Mouse (Mus musculus) neural tube, embryonic 13.5 days (tissue): ENCODE measurements around the gene Foxr1. TPM values are rescaled to one million over a fixed set of nuclear protein-coding genes. Genes with fewer than 3 reads are reported as not detected.
"Not testable (repeated sequence)": the region's sequence is repeated elsewhere in the genome, so short reads cannot be mapped to it uniquely, and the experiment has no call there.

Source experiments
- ATAC-seq: fragments of 200-750 bp; cut with Nextera tagmentation; 2 replicates; pipeline ENCODE4 v1.8.0; 2017; ENCODE audit warnings: low read depth, mild to moderate bottlenecking, moderate TSS enrichment, moderate library complexity
- H3K27ac ChIP-seq: fragments of 300-500 bp; sonication (generic); replicated peaks from 2 replicates; pipeline ENCODE4 v1.5.1; 2015; ENCODE audit warnings: moderate library complexity, mild to moderate bottlenecking, inconsistent platforms
- H3K27me3 ChIP-seq: fragments of 300-500 bp; sonication (generic); 2 replicates; pipeline ENCODE4 v1.6.1; 2015; ENCODE audit warnings: mild to moderate bottlenecking, inconsistent platforms
- H3K36me3 ChIP-seq: fragments of 300-500 bp; sonication (generic); 2 replicates; pipeline ENCODE4 v1.6.1; 2015; ENCODE audit warnings: mild to moderate bottlenecking, inconsistent platforms
- H3K4me1 ChIP-seq: fragments of 300-500 bp; sonication (generic); replicated peaks from 2 replicates; pipeline ENCODE4 v1.6.1; 2015; ENCODE audit warnings: inconsistent platforms
- H3K4me2 ChIP-seq: fragments of 300-500 bp; sonication (generic); 2 replicates; pipeline ENCODE4 v1.6.1; 2015; ENCODE audit warnings: inconsistent platforms, mild to moderate bottlenecking, moderate library complexity
- H3K4me3 ChIP-seq: fragments of 300-500 bp; sonication (generic); 2 replicates; pipeline ENCODE4 v1.5.1; 2015; ENCODE audit warnings: mild to moderate bottlenecking, inconsistent platforms
- H3K9ac ChIP-seq: fragments of 300-500 bp; sonication (generic); 2 replicates; pipeline ENCODE4 v1.6.1; 2015; ENCODE audit warnings: moderate library complexity, mild to moderate bottlenecking, inconsistent platforms
- H3K9me3 ChIP-seq: fragments of 300-500 bp; sonication (generic); 2 replicates; pipeline ENCODE4 v1.6.1; 2016; ENCODE audit warnings: inconsistent platforms
- WGBS: fragments of 180-500 bp; shearing (Covaris S2); methylation state at CpG from one replicate; pipeline ENCODE4 v1.1.7; 2015; 5-methylcytosine and 5-hydroxymethylcytosine counted together
- polyA plus RNA-seq: library from polyadenylated mRNA; unstranded; fragments of >200 nt; fragmentation: Nextera tagmentation; extraction: Ambion mirVana; gene quantifications from 2 replicates; pipeline ENCODE4 v1.2.1, GENCODE M21; 2015

The Foxr1 gene
- polyA plus RNA-seq, 1 experiment from 2014 or later = not detected

- H3K4me1 ChIP-seq = peaks cover 7% of the 10 kb centered on the region; the same call in 1 of the 2 replicates
- H3K27me3 ChIP-seq = no peaks in the 10 kb centered on the region
- no peak overlapping the region for H3K9ac ChIP-seq
- ATAC-seq = no peak
- no peak overlapping the region for H3K27ac ChIP-seq
- no peak overlapping the region for H3K4me2 ChIP-seq
- H3K36me3 ChIP-seq = no peaks in the 10 kb centered on the region
- no peaks in the 10 kb centered on the region for H3K9me3 ChIP-seq
- H3K4me3 ChIP-seq = no peak overlapping the region
- WGBS = 47% methylated on average over 2 of the region's 2 CpGs
Measured at GRCm38 (mm10) chr9:44468800-44469199, 27.9 kb upstream of the Foxr1 start.

GRCm38 (mm10) chr9:44468224-44468623 lies 27.3 kb upstream of the Foxr1 start:
- H3K36me3 ChIP-seq = no peaks in the 10 kb centered on the region
- no peaks in the 10 kb centered on the region for H3K9me3 ChIP-seq
- H3K4me2 ChIP-seq = no peak overlapping the region
- H3K4me1 ChIP-seq = peaks cover 7% of the 10 kb centered on the region; the same call in 1 of the 2 replicates
- H3K27me3 ChIP-seq = no peaks in the 10 kb centered on the region
- H3K27ac ChIP-seq = no peak overlapping the region
- ATAC-seq = no peak
- no peak overlapping the region for H3K4me3 ChIP-seq
- H3K9ac ChIP-seq = no peak overlapping the region
- 65% methylated on average over 7 of the region's 7 CpGs for WGBS

GRCm38 (mm10) chr9:44461950-44462349 lies 21.0 kb upstream of the Foxr1 start:
- H3K9ac ChIP-seq = no peak overlapping the region
- ATAC-seq = no peak
- WGBS = 87% methylated on average over 5 of the region's 5 CpGs

GRCm38 (mm10) chr9:44457035-44457742 lies 16.3 kb upstream of the Foxr1 start:
- H3K36me3 ChIP-seq = no peaks in the 10 kb centered on the region
- ATAC-seq = peak; percentile 97
- peaks cover 16% of the 10 kb centered on the region for H3K27me3 ChIP-seq
- H3K4me1 ChIP-seq = peaks cover 36% of the 10 kb centered on the region
- H3K9ac ChIP-seq = peak overlapping the region; percentile 56
- H3K27ac ChIP-seq = peak overlapping the region; percentile 95
- peak overlapping the region; percentile 49 for H3K4me2 ChIP-seq
- no peaks in the 10 kb centered on the region for H3K9me3 ChIP-seq
- peak overlapping the region; percentile 4; the same call in 1 of the 2 replicates for H3K4me3 ChIP-seq
- 2% methylated on average over 11 of the region's 11 CpGs for WGBS

More at GRCm38 (mm10) chr9:44461950-44462349, 21.0 kb upstream of the Foxr1 start:
- Histone ChIP-seq H3K27ac (no peak overlapping the region), H3K36me3 (no peaks in the 10 kb centered on the region), H3K4me1 (peaks cover 14% of the 10 kb centered on the region), H3K4me2 (no peak overlapping the region), H3K9me3 (no peaks in the 10 kb centered on the region), H3K4me3 (no peak overlapping the region), H3K27me3 (no peaks in the 10 kb centered on the region)

GRCm38 (mm10) chr9:44454891-44455220 lies 13.9 kb upstream of the Foxr1 start, which contains the start of gene Upk2:
Upk2 (minus strand) TSS chr9:44454976.
- Histone ChIP-seq H3K4me2 (no peak within 1 kb of the TSS), H3K27me3 (peaks cover 16% of the 10 kb centered on the region), H3K9me3 (no peaks in the 10 kb centered on the region), H3K27ac (no peak within 1 kb of the TSS), H3K9ac (peak within 1 kb of the TSS; percentile 38), H3K4me3 (no peak within 1 kb of the TSS), H3K4me1 (peaks cover 36% of the 10 kb centered on the region), H3K36me3 (no peaks in the 10 kb centered on the region)
- ATAC-seq = no peak
- WGBS = 21% methylated on average over 4 of the region's 4 CpGs

DNA sequence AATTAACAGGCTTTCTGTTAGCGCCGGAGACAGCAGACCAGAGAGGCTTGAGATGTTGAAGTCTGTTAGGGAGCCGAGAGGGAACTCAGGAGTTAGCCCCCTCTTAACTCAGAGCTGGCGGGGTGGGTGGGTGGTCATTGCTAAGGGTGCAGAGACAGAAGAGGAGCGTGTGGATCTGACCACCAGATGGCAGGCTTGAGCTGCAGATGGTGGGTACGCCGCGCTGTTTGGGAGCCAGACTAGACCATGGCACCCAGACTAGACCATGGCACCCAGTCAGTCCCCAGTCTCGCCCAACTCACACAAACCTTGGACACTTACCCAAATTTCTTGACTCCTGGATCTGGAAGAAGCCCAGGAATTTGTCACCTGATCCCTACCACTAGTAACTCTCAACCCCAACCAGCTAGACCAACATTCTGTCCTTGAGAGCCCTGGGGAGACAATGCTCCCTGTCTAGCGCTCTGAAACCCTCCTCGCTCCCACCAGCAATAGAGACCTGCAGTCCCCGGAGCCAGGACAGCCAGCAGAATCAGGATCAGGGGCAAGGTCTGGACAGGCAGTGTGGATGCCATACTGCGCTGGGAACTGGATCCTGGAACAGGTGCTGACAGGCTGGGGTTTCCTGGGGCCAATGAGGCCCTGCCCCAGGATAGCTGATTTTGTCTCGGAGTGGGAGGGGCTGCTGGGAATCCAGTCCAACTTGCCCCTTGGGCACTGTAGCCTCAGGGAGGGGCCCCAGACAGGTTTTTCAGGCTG lies 13.4 kb upstream of the Foxr1 start:
- Histone ChIP-seq H3K27me3 (peaks cover 16% of the 10 kb centered on the region), H3K4me1 (peaks cover 36% of the 10 kb centered on the region), H3K4me2 (no peak overlapping the region), H3K27ac (no peak overlapping the region), H3K4me3 (no peak overlapping the region), H3K36me3 (no peaks in the 10 kb centered on the region), H3K9ac (peak overlapping the region; percentile 38), H3K9me3 (no peaks in the 10 kb centered on the region)
- ATAC-seq = peak; percentile 72
- WGBS = 9% methylated on average over 14 of the region's 14 CpGs

GRCm38 (mm10) chr9:44450387-44450786 lies 9.5 kb upstream of the Foxr1 start:
- H3K4me3 ChIP-seq = no peak overlapping the region
- no peak for ATAC-seq
- no peak overlapping the region for H3K4me2 ChIP-seq
- no peak overlapping the region for H3K27ac ChIP-seq
- peaks cover 16% of the 10 kb centered on the region for H3K27me3 ChIP-seq
- no peaks in the 10 kb centered on the region for H3K36me3 ChIP-seq
- no peak overlapping the region for H3K9ac ChIP-seq
- no peaks in the 10 kb centered on the region for H3K9me3 ChIP-seq
- peaks cover 7% of the 10 kb centered on the region for H3K4me1 ChIP-seq

DNA sequence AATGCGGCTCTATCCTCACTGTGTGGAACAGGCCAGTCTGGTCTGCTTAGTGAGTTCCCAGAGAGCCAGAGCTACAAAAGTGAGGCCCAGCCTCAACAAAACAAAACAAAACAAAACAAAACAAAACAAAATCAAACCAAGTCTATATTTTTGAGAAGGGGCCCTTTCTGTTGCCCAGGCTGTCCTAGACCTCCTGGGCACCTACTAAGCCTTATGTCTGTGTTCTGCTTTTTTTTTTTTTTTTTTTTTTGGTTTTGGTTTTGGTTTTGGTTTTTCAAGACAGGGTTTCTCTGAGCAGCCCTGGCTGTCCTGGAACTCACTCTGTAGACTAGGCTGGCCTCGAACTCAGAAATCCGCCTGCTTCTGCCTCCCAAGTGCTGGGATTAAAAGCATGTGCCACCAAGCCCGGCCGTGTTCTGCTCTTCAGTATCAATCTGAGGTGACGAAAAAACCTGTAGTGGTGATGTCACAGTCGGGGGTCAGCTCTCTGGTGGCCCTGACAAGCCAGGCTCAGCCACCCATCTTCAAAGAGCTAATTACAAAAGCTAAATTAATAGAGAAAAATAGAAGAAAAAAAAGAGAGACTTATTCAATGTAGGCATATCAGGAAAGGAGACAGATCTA lies 3.6 kb upstream of the Foxr1 start:
- not testable (repeated sequence) for H3K36me3 ChIP-seq, H3K9ac ChIP-seq, H3K27me3 ChIP-seq, H3K4me1 ChIP-seq, H3K4me2 ChIP-seq, H3K9me3 ChIP-seq, ATAC-seq, H3K27ac ChIP-seq, H3K4me3 ChIP-seq
- 85% methylated on average over 7 of the region's 7 CpGs for WGBS

GRCm38 (mm10) chr9:44435747-44436146 lies 5.2 kb downstream of the Foxr1 start:
- H3K9me3 ChIP-seq = no peaks in the 10 kb centered on the region
- H3K36me3 ChIP-seq = no peaks in the 10 kb centered on the region
- no peaks in the 10 kb centered on the region for H3K27me3 ChIP-seq
- H3K27ac ChIP-seq = no peak overlapping the region
- no peak overlapping the region for H3K4me2 ChIP-seq
- no peak overlapping the region for H3K9ac ChIP-seq
- no peak for ATAC-seq
- H3K4me1 ChIP-seq = peaks cover 3% of the 10 kb centered on the region
- 79% methylated on average over 6 of the region's 6 CpGs for WGBS
- no peak overlapping the region for H3K4me3 ChIP-seq

GRCm38 (mm10) chr9:44432577-44433185 lies 8.3 kb downstream of the Foxr1 start:
- Histone ChIP-seq H3K9me3 (no peaks in the 10 kb centered on the region), H3K4me1 (peaks cover 3% of the 10 kb centered on the region), H3K27ac (no peak overlapping the region), H3K4me3 (no peak overlapping the region), H3K36me3 (no peaks in the 10 kb centered on the region), H3K27me3 (no peaks in the 10 kb centered on the region), H3K4me2 (no peak overlapping the region), H3K9ac (no peak overlapping the region)
- ATAC-seq = no peak
- WGBS = 52% methylated on average over 5 of the region's 5 CpGs

DNA sequence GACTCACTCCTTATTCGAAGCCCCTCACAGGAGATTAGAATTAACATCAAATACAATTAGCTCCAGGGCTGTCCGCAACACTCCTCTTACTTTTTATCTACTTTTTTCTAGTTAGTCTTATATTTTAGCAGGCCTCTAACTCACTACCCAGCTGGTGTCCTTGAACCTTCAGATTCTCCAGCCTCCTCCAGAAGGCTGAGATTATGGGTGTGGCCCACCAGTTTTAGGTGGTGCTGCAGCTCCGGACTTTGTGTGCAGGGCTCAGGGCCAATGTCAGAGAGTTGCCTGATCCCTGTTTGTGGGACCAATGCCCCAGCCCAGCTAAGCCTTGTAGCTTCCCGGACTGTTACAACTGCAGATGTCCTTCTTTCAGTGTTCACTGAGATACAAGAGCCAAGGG lies 17.4 kb downstream of the Foxr1 start:
- ATAC-seq = no peak
- no peaks in the 10 kb centered on the region for H3K36me3 ChIP-seq
- 98% methylated on average over 4 of the region's 4 CpGs for WGBS

More for the DNA sequence above, 17.4 kb downstream of the Foxr1 start:
- peaks cover 4% of the 10 kb centered on the region; the same call in 1 of the 2 replicates for H3K4me1 ChIP-seq
- H3K27ac ChIP-seq = no peak overlapping the region
- H3K9ac ChIP-seq = no peak overlapping the region
- no peak overlapping the region for H3K4me2 ChIP-seq
- H3K27me3 ChIP-seq = no peaks in the 10 kb centered on the region
- no peak overlapping the region for H3K4me3 ChIP-seq
- no peaks in the 10 kb centered on the region for H3K9me3 ChIP-seq
